Mouse (Mus musculus): Measurements from ENCODE around the gene Ugt2b5.
"Not testable (repeated sequence)": the region's sequence is repeated elsewhere in the genome, so short reads cannot be mapped to it uniquely, and the experiment has no call there.

Gene Ugt2b5

GRCm38 (mm10) chr5:87140196-87140595, at the start of gene Ugt2b5:
Gene Ugt2b5 (minus strand): TSS chr5:87140318.
- not testable (repeated sequence) for DNase-seq (ENCODE audit: low spot score in 2 of 2)

GRCm38 (mm10) chr5:87175780-87176179, 35.7 kb upstream of the Ugt2b5 start:
- not testable (repeated sequence) for DNase-seq (ENCODE audit: low spot score in 2 of 2)

GRCm38 (mm10) chr5:87174671-87175070, 34.6 kb upstream of the Ugt2b5 start:
- no peak for DNase-seq (ENCODE audit: low spot score in 2 of 2)

- DNase-seq (ENCODE audit: low spot score in 2 of 2), result no peak
Observed at GRCm38 (mm10) chr5:87147741-87148454, 7.8 kb upstream of the Ugt2b5 start.

- DNase-seq (ENCODE audit: low spot score in 2 of 2), result peak; percentile 2 to 16
Observed at GRCm38 (mm10) chr5:87142865-87143456, 2.8 kb upstream of the Ugt2b5 start.

GRCm38 (mm10) chr5:87103697-87104096, 36.4 kb downstream of the Ugt2b5 start:
- not testable (repeated sequence) for DNase-seq (ENCODE audit: low spot score in 2 of 2)

- DNase-seq (ENCODE audit: low spot score in 2 of 2), result no peak
Observed at GRCm38 (mm10) chr5:87092346-87093027, 47.6 kb downstream of the Ugt2b5 start, which contains the start of gene Ugt2b36. Gene Ugt2b36 (minus strand): TSS chr5:87092555.

GRCm38 (mm10) chr5:87091111-87091510, 49.0 kb downstream of the Ugt2b5 start:
- DNase-seq (ENCODE audit: low spot score in 2 of 2), result no peak

- no peak for DNase-seq (ENCODE audit: low spot score in 2 of 2)
Observed at GRCm38 (mm10) chr5:87089264-87089663, 50.9 kb downstream of the Ugt2b5 start.

- no peak for DNase-seq (ENCODE audit: low spot score in 2 of 2)
Observed at GRCm38 (mm10) chr5:87086269-87086668, 53.8 kb downstream of the Ugt2b5 start.

All from urinary bladder, adult 18-20 months (tissue).